Mouse (Mus musculus): ENCODE measurements around the gene Prune1. TPM values are rescaled to one million over a fixed set of nuclear protein-coding genes. Genes with fewer than 3 reads are reported as not detected.

Prune1 gene
- polyA plus RNA-seq, 1 experiment from 2014 or later, result 23.1 TPM

DNA sequence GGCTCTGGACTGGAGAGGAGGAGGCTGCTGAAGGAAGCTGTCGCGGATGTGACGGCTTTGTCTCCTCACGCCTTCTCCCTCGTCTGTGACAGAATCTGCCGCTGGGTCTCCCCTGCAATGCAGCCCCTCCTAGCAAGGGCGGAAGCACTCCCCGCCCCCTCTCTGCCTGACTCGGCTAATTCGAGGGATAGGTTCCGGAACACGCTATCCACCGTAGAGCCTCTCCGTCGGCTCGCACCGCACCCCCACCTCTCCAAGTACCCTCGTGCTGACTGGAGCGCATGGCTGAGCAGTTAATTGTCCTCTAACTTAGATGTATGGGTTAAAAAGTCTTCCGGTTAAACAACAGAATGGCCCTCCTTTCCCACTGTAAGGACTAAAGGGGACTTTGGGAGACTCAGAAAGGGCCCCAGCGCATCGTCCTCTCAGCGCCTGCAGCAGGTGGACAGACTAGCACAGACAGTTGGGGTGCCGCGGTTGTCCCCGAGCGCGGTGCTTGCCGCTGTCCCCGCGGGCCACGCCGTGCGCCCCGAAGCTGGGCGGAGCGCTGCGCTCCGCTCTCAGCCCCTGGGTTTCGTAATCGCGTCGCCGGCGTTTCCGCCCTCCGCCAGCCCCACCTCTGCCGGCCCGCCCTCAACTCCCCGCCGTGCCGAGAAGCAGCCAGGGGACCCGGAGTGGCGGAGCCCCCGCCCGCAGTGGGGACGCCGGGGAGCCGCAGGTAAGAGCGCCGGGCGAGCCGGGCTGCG, 53.6 kb downstream of the Prune1 start, which contains the start of gene Cdc42se1:
Cdc42se1 (plus strand) TSS at position 585 of the 746 bp plus-strand sequence.
- Histone ChIP-seq H3K36me3 (ENCODE audit: control insufficient read depth, insufficient read depth, low read length) (peaks cover 29% of the 10 kb centered on the region), H3K4me2 (replicated peaks; ENCODE audit: low read depth, low read length) (peak within 1 kb of the TSS; percentile 87), H3K27me3 (ENCODE audit: control insufficient read depth, insufficient read depth, low read length) (no peaks in the 10 kb centered on the region), H3K4me3 (ENCODE audit: low read depth, low read length) (peak within 1 kb of the TSS; percentile 85), H3K9ac (replicated peaks; ENCODE audit: low read depth, low read length) (peak within 1 kb of the TSS; percentile 86), H3K4me1 (ENCODE audit: control insufficient read depth, insufficient read depth, low read length) (peaks cover 22% of the 10 kb centered on the region), H3K9me3 (ENCODE audit: control insufficient read depth, low read depth, low read length) (no peaks in the 10 kb centered on the region), H3K27ac (ENCODE audit: low read length) (peak within 1 kb of the TSS; percentile 97)
- under 1% methylated on average over 63 of the region's 64 CpGs for WGBS
- peak; percentile 88 for ATAC-seq (ENCODE audit: insufficient number of reproducible peaks, insufficient read depth, low FRiP score, low read depth)

DNA sequence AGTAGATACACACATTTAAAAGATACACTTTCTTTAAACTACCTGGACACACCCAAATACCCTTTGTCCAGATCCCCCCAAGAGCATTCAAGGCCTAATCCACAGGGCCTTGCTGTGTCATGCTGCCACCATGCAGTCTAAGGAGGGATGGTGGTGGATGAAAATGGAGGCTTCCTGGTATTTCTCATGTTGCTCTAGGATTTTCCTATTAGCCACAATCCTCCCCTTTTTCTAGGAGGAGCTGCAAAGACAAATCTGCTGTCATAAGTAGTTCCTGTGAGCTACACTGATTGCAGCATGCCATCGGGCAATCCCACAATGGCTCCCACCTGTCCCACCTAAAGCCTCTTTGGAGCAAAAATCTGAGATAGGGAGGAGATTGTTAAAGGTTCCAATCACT, 54.7 kb downstream of the Prune1 start:
- peak overlapping the region; percentile 85 for H3K4me3 ChIP-seq (ENCODE audit: low read depth, low read length)
- H3K27ac ChIP-seq (ENCODE audit: low read length), result 0 out of 2 replicates have a peak overlapping the region, but pooled peaks have one; percentile 49
- no peaks in the 10 kb centered on the region for H3K27me3 ChIP-seq (ENCODE audit: control insufficient read depth, insufficient read depth, low read length)
- ATAC-seq (ENCODE audit: insufficient number of reproducible peaks, insufficient read depth, low FRiP score, low read depth), result no peak
- H3K36me3 ChIP-seq (ENCODE audit: control insufficient read depth, insufficient read depth, low read length), result peaks cover 22% of the 10 kb centered on the region
- H3K9ac ChIP-seq (replicated peaks; ENCODE audit: low read depth, low read length), result peak overlapping the region; percentile 86; the same call in 1 of the 2 replicates
- H3K4me2 ChIP-seq (replicated peaks; ENCODE audit: low read depth, low read length), result peak overlapping the region; percentile 87
- H3K4me1 ChIP-seq (ENCODE audit: control insufficient read depth, insufficient read depth, low read length), result peaks cover 22% of the 10 kb centered on the region
- 3% methylated on average over 1 of the region's 1 CpGs for WGBS
- H3K9me3 ChIP-seq (ENCODE audit: control insufficient read depth, low read depth, low read length), result no peaks in the 10 kb centered on the region

DNA sequence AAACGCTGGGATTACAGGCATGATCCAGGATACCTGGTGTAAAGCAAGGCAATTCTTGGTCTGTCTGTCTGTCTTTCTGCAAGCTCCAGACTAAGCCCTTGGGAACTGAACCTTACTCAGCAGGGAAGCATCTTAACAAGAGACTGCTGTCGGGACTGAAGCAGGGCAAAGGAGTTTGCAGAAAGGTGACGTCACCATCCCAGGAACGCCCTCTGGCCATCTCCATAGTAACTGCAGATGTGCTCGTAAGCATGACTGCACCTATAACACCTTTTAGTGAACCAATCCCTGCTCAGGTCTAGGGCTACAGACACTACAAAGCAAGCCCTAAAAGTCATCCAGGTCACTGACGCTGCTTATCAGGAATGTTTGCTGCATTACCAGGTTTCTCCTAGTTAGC, 57.6 kb downstream of the Prune1 start:
- ATAC-seq (ENCODE audit: insufficient number of reproducible peaks, insufficient read depth, low FRiP score, low read depth), result no peak
- Histone ChIP-seq H3K4me2 (replicated peaks; ENCODE audit: low read depth, low read length) (no peak overlapping the region), H3K9ac (replicated peaks; ENCODE audit: low read depth, low read length) (no peak overlapping the region), H3K27ac (ENCODE audit: low read length) (no peak overlapping the region), H3K36me3 (ENCODE audit: control insufficient read depth, insufficient read depth, low read length) (peaks cover 31% of the 10 kb centered on the region), H3K4me1 (ENCODE audit: control insufficient read depth, insufficient read depth, low read length) (peaks cover 10% of the 10 kb centered on the region; the same call in 1 of the 2 replicates), H3K4me3 (ENCODE audit: low read depth, low read length) (no peak overlapping the region), H3K9me3 (ENCODE audit: control insufficient read depth, low read depth, low read length) (no peaks in the 10 kb centered on the region), H3K27me3 (ENCODE audit: control insufficient read depth, insufficient read depth, low read length) (no peaks in the 10 kb centered on the region)
- WGBS, result 35% methylated on average over 6 of the region's 6 CpGs

DNA sequence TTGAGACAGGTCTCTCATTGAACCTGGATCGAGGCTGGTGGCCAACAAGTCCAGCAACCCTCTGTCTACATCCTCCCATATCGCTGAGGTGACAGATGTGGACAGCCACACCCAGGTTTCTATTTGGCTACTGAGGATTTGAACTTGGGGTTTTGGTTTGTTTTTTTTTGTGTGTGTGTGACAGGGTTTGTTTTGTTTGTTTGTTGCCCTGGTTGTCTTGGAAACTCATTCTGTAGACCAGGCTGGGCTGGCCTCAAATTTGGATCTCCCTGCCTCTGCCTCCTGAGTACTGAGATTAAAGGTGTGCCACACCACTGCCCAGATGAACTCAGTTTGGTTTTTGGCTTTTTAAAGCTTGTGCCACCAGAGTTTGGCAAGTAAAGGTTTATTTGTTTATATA, 58.8 kb downstream of the Prune1 start:
- no peak for ATAC-seq (ENCODE audit: insufficient number of reproducible peaks, insufficient read depth, low FRiP score, low read depth)
- H3K9ac ChIP-seq (replicated peaks; ENCODE audit: low read depth, low read length), result no peak overlapping the region
- no peaks in the 10 kb centered on the region for H3K9me3 ChIP-seq (ENCODE audit: control insufficient read depth, low read depth, low read length)
- peaks cover 31% of the 10 kb centered on the region for H3K36me3 ChIP-seq (ENCODE audit: control insufficient read depth, insufficient read depth, low read length)
- WGBS, result 85% methylated on average over 2 of the region's 2 CpGs
- H3K4me1 ChIP-seq (ENCODE audit: control insufficient read depth, insufficient read depth, low read length), result peaks cover 10% of the 10 kb centered on the region
- H3K4me3 ChIP-seq (ENCODE audit: low read depth, low read length), result no peak overlapping the region
- no peak overlapping the region for H3K4me2 ChIP-seq (replicated peaks; ENCODE audit: low read depth, low read length)
- H3K27ac ChIP-seq (ENCODE audit: low read length), result no peak overlapping the region
- no peaks in the 10 kb centered on the region for H3K27me3 ChIP-seq (ENCODE audit: control insufficient read depth, insufficient read depth, low read length)

DNA sequence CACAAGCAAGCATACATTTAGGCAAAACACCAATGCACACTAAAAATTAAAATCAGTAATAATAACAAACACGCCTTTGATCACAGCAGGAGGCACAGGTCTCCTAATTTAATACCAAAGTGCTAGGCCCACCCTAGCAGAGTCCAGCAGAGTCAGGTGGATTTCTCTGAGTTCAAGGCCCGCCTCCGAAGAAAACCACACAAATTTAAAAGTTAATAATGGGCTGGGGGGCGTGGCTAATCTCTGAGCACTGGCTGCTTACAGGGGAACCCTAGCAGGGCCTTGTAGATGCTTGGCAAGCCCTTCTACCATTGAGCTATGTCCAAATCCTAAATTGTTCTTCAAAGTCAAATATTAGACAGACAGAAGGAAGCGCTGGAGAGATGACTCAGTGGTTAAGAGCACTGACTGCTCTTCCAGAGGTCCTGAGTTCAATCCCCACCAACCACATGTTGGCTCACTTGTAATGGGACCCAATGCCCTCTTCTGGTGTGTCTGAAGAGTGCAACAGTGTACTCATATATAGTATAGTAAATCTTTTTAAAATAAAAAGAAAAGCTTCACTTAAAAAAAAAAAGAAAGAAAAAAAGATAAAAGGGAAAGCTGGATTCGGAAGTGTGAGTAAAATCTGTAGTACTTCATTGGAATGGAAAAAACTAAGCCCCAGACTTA, 63.3 kb downstream of the Prune1 start:
- Histone ChIP-seq H3K27ac (ENCODE audit: low read length) (peak overlapping the region; percentile 99), H3K4me2 (replicated peaks; ENCODE audit: low read depth, low read length) (peak overlapping the region; percentile 51), H3K9ac (replicated peaks; ENCODE audit: low read depth, low read length) (peak overlapping the region; percentile 83; the same call in 1 of the 2 replicates), H3K27me3 (ENCODE audit: control insufficient read depth, insufficient read depth, low read length) (no peaks in the 10 kb centered on the region), H3K9me3 (ENCODE audit: control insufficient read depth, low read depth, low read length) (no peaks in the 10 kb centered on the region), H3K36me3 (ENCODE audit: control insufficient read depth, insufficient read depth, low read length) (peaks cover 27% of the 10 kb centered on the region), H3K4me1 (ENCODE audit: control insufficient read depth, insufficient read depth, low read length) (peaks cover 6% of the 10 kb centered on the region; the same call in 1 of the 2 replicates), H3K4me3 (ENCODE audit: low read depth, low read length) (peak overlapping the region; percentile 60)
- WGBS, result 74% methylated on average over 6 of the region's 6 CpGs
- ATAC-seq (ENCODE audit: insufficient number of reproducible peaks, insufficient read depth, low FRiP score, low read depth), result no peak

DNA sequence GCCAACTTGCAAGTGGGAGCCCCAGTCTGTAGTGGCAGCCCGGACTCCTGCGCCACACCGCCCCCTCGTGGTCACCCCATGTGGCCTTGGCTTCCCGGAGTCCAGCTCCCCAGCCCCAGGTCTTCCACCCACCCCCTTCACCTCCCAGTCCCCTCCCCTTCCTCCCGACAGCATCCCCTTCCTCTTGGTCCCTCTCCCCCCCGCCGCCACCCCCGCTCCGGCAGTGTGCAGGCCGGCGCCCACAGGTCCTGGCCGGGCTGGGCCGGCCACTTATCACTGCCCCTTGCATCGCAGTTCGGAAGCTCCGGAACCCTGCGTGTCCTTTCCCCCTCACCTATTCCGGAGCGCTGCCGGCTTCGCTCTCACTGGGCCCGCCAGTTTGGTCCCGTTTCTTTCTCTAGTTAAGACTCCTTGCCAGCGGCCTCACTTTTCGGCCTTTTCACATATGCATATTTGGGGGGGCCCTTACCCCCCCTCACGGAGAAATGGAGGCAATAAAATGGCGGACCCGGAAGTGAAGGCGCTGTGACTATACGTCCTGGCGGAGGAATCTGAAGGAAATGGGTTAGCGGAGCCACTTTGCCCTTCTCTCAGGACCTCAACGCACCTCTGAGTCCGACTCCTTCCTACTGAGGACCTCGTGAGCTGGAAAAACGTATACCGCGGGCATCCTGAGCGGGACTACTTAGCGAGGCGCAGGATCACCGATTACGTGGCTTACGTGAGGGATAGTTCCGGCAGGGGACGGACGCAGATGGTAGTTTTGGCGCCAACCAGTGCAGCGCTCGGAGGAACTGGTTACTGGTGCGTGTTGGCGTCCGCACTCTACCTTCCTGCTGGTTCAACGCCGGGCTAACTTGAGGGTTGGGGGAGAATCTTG, 64.4 kb downstream of the Prune1 start, which contains the start of gene Gabpb2:
Gabpb2 (minus strand) TSS at position 662 of the 880 bp plus-strand sequence.
- Histone ChIP-seq H3K9ac (replicated peaks; ENCODE audit: low read depth, low read length) (peak within 1 kb of the TSS; percentile 83), H3K4me3 (ENCODE audit: low read depth, low read length) (peak within 1 kb of the TSS; percentile 60), H3K4me1 (ENCODE audit: control insufficient read depth, insufficient read depth, low read length) (peaks cover 6% of the 10 kb centered on the region; the same call in 1 of the 2 replicates), H3K27ac (ENCODE audit: low read length) (peak within 1 kb of the TSS; percentile 99), H3K27me3 (ENCODE audit: control insufficient read depth, insufficient read depth, low read length) (no peaks in the 10 kb centered on the region), H3K36me3 (ENCODE audit: control insufficient read depth, insufficient read depth, low read length) (peaks cover 22% of the 10 kb centered on the region), H3K9me3 (ENCODE audit: control insufficient read depth, low read depth, low read length) (no peaks in the 10 kb centered on the region), H3K4me2 (replicated peaks; ENCODE audit: low read depth, low read length) (peak within 1 kb of the TSS; percentile 51)
- WGBS, result under 1% methylated on average over 55 of the region's 56 CpGs
- ATAC-seq (ENCODE audit: insufficient number of reproducible peaks, insufficient read depth, low FRiP score, low read depth), result peak; percentile 90

DNA sequence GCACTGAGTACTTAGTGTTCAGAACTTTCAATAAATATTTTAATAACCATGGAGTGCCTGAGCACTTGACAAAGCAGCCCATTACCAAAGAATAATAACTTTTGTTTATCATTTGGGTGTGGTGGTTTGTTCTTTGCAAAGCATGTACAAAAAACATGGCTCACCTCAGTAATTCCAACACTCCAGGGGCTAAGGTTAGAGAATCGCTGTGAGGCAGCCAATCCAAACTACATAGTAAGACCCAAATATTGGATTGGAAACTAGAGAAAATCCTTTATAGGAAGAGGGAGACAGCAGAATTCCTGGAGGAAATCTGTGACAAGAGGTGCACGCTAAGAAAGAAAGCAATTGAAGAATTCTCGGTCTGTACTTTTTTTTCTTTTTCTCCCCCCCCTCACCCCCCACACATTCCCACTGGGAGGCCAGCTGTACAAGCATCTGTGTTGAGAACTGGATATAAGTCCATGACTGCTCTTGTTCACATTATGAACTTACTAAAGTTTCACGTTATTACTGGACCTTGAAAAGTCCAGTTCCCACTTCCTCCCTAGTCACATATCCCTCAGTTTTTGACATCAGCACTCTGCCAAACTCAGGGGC, 65.1 kb downstream of the Prune1 start:
- Histone ChIP-seq H3K36me3 (ENCODE audit: control insufficient read depth, insufficient read depth, low read length) (peaks cover 19% of the 10 kb centered on the region), H3K9ac (replicated peaks; ENCODE audit: low read depth, low read length) (0 out of 2 replicates have a peak overlapping the region, but pooled peaks have one; percentile 83), H3K27ac (ENCODE audit: low read length) (peak overlapping the region; percentile 99), H3K9me3 (ENCODE audit: control insufficient read depth, low read depth, low read length) (no peaks in the 10 kb centered on the region), H3K4me1 (ENCODE audit: control insufficient read depth, insufficient read depth, low read length) (peaks cover 6% of the 10 kb centered on the region; the same call in 1 of the 2 replicates), H3K4me3 (ENCODE audit: low read depth, low read length) (peak overlapping the region; percentile 60), H3K4me2 (replicated peaks; ENCODE audit: low read depth, low read length) (peak overlapping the region; percentile 51), H3K27me3 (ENCODE audit: control insufficient read depth, insufficient read depth, low read length) (no peaks in the 10 kb centered on the region)
- 11% methylated on average over 4 of the region's 4 CpGs for WGBS
- ATAC-seq (ENCODE audit: insufficient number of reproducible peaks, insufficient read depth, low FRiP score, low read depth), result peak; percentile 17
